Mouse (Mus musculus): ENCODE measurements around the gene 1300017J02Rik. TPM values are rescaled to one million over a fixed set of nuclear protein-coding genes. Genes with fewer than 3 reads are reported as not detected.

Gene 1300017J02Rik
- total and polyA plus RNA-seq, 2 experiments from 2014 or later: 0.10 to 0.74 TPM

GRCm38 (mm10) chr9:103274819-103275218, 30.1 kb downstream of the 1300017J02Rik start:
- H3K4me2 ChIP-seq (ENCODE audit: low read depth): no peak overlapping the region
- TF ChIP-seq CTCF (IDR thresholded peaks at IDR 0.05; ENCODE audit: low read depth): no peak
- H3K9me3 ChIP-seq (ENCODE audit: low read length): no peaks in the 10 kb centered on the region
- H3K4me1 ChIP-seq (ENCODE audit: insufficient read depth): no peaks in the 10 kb centered on the region
- WGBS: 89% methylated on average over 8 of the region's 8 CpGs
- H3K27me3 ChIP-seq (ENCODE audit: insufficient read depth, low read length): no peaks in the 10 kb centered on the region
- DNase-seq: no peak
- no peak overlapping the region for H3K9ac ChIP-seq
- no peak overlapping the region for H3K27ac ChIP-seq (ENCODE audit: low read depth, low read length)
- no peak for ATAC-seq
- H3K4me3 ChIP-seq (ENCODE audit: low read depth, low read length): no peak overlapping the region
- H3K36me3 ChIP-seq (ENCODE audit: insufficient read depth): no peaks in the 10 kb centered on the region

- no peak overlapping the region for H3K27ac ChIP-seq (ENCODE audit: low read depth, low read length)
- peak; percentile 7 for DNase-seq
- WGBS: 12% methylated on average over 4 of the region's 4 CpGs
- no peaks in the 10 kb centered on the region for H3K36me3 ChIP-seq (ENCODE audit: insufficient read depth)
- no peaks in the 10 kb centered on the region for H3K4me1 ChIP-seq (ENCODE audit: insufficient read depth)
- no peak for TF ChIP-seq CTCF (IDR thresholded peaks at IDR 0.05; ENCODE audit: low read depth)
- no peak overlapping the region for H3K4me2 ChIP-seq (ENCODE audit: low read depth)
- no peaks in the 10 kb centered on the region for H3K27me3 ChIP-seq (ENCODE audit: insufficient read depth, low read length)
- ATAC-seq: peak; percentile 51; the same call in 1 of the 2 replicates
- no peak overlapping the region for H3K4me3 ChIP-seq (ENCODE audit: low read depth, low read length)
- no peaks in the 10 kb centered on the region for H3K9me3 ChIP-seq (ENCODE audit: low read length)
- H3K9ac ChIP-seq: no peak overlapping the region
Observed at GRCm38 (mm10) chr9:103271104-103271503, 33.8 kb downstream of the 1300017J02Rik start.

GRCm38 (mm10) chr9:103265778-103266177, 39.1 kb downstream of the 1300017J02Rik start:
- DNase-seq: no peak
- Histone ChIP-seq H3K4me3 (ENCODE audit: low read depth, low read length) (no peak overlapping the region), H3K27ac (ENCODE audit: low read depth, low read length) (no peak overlapping the region), H3K36me3 (ENCODE audit: insufficient read depth) (no peaks in the 10 kb centered on the region), H3K9me3 (ENCODE audit: low read length) (no peaks in the 10 kb centered on the region), H3K9ac (no peak overlapping the region), H3K4me2 (ENCODE audit: low read depth) (no peak overlapping the region), H3K4me1 (ENCODE audit: insufficient read depth) (no peaks in the 10 kb centered on the region), H3K27me3 (ENCODE audit: insufficient read depth, low read length) (no peaks in the 10 kb centered on the region)
- WGBS: 87% methylated on average over 4 of the region's 4 CpGs
- no peak for TF ChIP-seq CTCF (IDR thresholded peaks at IDR 0.05; ENCODE audit: low read depth)
- no peak for ATAC-seq

- H3K9me3 ChIP-seq (ENCODE audit: low read length): no peaks in the 10 kb centered on the region; the same call in 1 of the 2 replicates
- no peak for TF ChIP-seq CTCF (IDR thresholded peaks at IDR 0.05; ENCODE audit: low read depth)
- 84% methylated on average over 5 of the region's 5 CpGs for WGBS
- H3K36me3 ChIP-seq (ENCODE audit: insufficient read depth): no peaks in the 10 kb centered on the region
- DNase-seq (no peak), ATAC-seq (no peak)
- H3K4me1 ChIP-seq (ENCODE audit: insufficient read depth): no peaks in the 10 kb centered on the region
- H3K4me3 ChIP-seq (ENCODE audit: low read depth, low read length): no peak overlapping the region
- H3K4me2 ChIP-seq (ENCODE audit: low read depth): no peak overlapping the region
- no peak overlapping the region for H3K27ac ChIP-seq (ENCODE audit: low read depth, low read length)
- H3K27me3 ChIP-seq (ENCODE audit: insufficient read depth, low read length): no peaks in the 10 kb centered on the region
- no peak overlapping the region for H3K9ac ChIP-seq
Observed at GRCm38 (mm10) chr9:103252906-103253305, 52.0 kb downstream of the 1300017J02Rik start.

- no peak for ATAC-seq
- no peak overlapping the region for H3K9ac ChIP-seq
- no peak overlapping the region for H3K27ac ChIP-seq (ENCODE audit: low read depth, low read length)
- no peak overlapping the region for H3K4me2 ChIP-seq (ENCODE audit: low read depth)
- H3K4me1 ChIP-seq (ENCODE audit: insufficient read depth): no peaks in the 10 kb centered on the region
- H3K27me3 ChIP-seq (ENCODE audit: insufficient read depth, low read length): no peaks in the 10 kb centered on the region
- WGBS: 59% methylated on average over 4 of the region's 4 CpGs
- no peaks in the 10 kb centered on the region for H3K36me3 ChIP-seq (ENCODE audit: insufficient read depth)
- no peaks in the 10 kb centered on the region; the same call in 1 of the 2 replicates for H3K9me3 ChIP-seq (ENCODE audit: low read length)
- H3K4me3 ChIP-seq (ENCODE audit: low read depth, low read length): no peak overlapping the region
- no peak for TF ChIP-seq CTCF (IDR thresholded peaks at IDR 0.05; ENCODE audit: low read depth)
- no peak for DNase-seq
Observed at GRCm38 (mm10) chr9:103248618-103249017, 56.3 kb downstream of the 1300017J02Rik start.

GRCm38 (mm10) chr9:103246526-103247168, 58.2 kb downstream of the 1300017J02Rik start:
- H3K9ac ChIP-seq: no peak overlapping the region
- 81% methylated on average over 8 of the region's 8 CpGs for WGBS
- TF ChIP-seq CTCF (IDR thresholded peaks at IDR 0.05; ENCODE audit: low read depth): peak; percentile 12; the same call in 1 of the 2 replicates
- H3K4me1 ChIP-seq (ENCODE audit: insufficient read depth): no peaks in the 10 kb centered on the region
- no peak overlapping the region for H3K27ac ChIP-seq (ENCODE audit: low read depth, low read length)
- no peaks in the 10 kb centered on the region for H3K9me3 ChIP-seq (ENCODE audit: low read length)
- no peak overlapping the region for H3K4me2 ChIP-seq (ENCODE audit: low read depth)
- DNase-seq (no peak), ATAC-seq (no peak)
- H3K27me3 ChIP-seq (ENCODE audit: insufficient read depth, low read length): no peaks in the 10 kb centered on the region
- H3K36me3 ChIP-seq (ENCODE audit: insufficient read depth): no peaks in the 10 kb centered on the region
- H3K4me3 ChIP-seq (ENCODE audit: low read depth, low read length): no peak overlapping the region

- no peaks in the 10 kb centered on the region for H3K27me3 ChIP-seq (ENCODE audit: insufficient read depth, low read length)
- no peak overlapping the region for H3K27ac ChIP-seq (ENCODE audit: low read depth, low read length)
- no peaks in the 10 kb centered on the region for H3K9me3 ChIP-seq (ENCODE audit: low read length)
- no peak overlapping the region for H3K4me2 ChIP-seq (ENCODE audit: low read depth)
- DNase-seq (no peak), ATAC-seq (no peak)
- TF ChIP-seq CTCF (IDR thresholded peaks at IDR 0.05; ENCODE audit: low read depth): no peak
- 94% methylated on average over 4 of the region's 4 CpGs for WGBS
- no peak overlapping the region for H3K4me3 ChIP-seq (ENCODE audit: low read depth, low read length)
- H3K9ac ChIP-seq: no peak overlapping the region
- no peaks in the 10 kb centered on the region for H3K36me3 ChIP-seq (ENCODE audit: insufficient read depth)
- no peaks in the 10 kb centered on the region for H3K4me1 ChIP-seq (ENCODE audit: insufficient read depth)
Observed at GRCm38 (mm10) chr9:103243640-103244039, 61.2 kb downstream of the 1300017J02Rik start.

Measured in forebrain, postnatal 0 days (tissue).